Mouse (Mus musculus): Measurements from ENCODE around the gene Slc9b2. TPM values are rescaled to one million over a fixed set of nuclear protein-coding genes. Genes with fewer than 3 reads are reported as not detected.

Gene Slc9b2
- polyA plus RNA-seq, 1 experiment from 2014 or later, result 5.1 TPM

- Histone ChIP-seq H3K4me1 (ENCODE audit: control insufficient read depth, insufficient read depth, low read length) (no peaks in the 10 kb centered on the region), H3K4me2 (ENCODE audit: low read depth, severe bottlenecking) (no peak within 1 kb of the TSS), H3K27me3 (ENCODE audit: control insufficient read depth, insufficient read depth, low read length) (no peaks in the 10 kb centered on the region), H3K4me3 (ENCODE audit: low read depth, low read length) (no peak within 1 kb of the TSS), H3K36me3 (ENCODE audit: control insufficient read depth, insufficient read depth, low read length) (no peaks in the 10 kb centered on the region), H3K9me3 (ENCODE audit: control insufficient read depth, low read length) (no peaks in the 10 kb centered on the region), H3K27ac (replicated peaks; ENCODE audit: low read depth, low read length) (no peak within 1 kb of the TSS), H3K9ac (ENCODE audit: low read length) (no peak within 1 kb of the TSS)
- WGBS, result 78% methylated on average over 14 of the region's 14 CpGs
- ATAC-seq (ENCODE audit: insufficient number of reproducible peaks, low FRiP score, low TSS enrichment, low read depth) (no peak), DNase-seq (ENCODE audit: low spot score) (no peak)
Measured at GRCm38 (mm10) chr3:135347739-135348264, 40.3 kb downstream of the Slc9b2 start, which contains the start of gene Slc9b1. Slc9b1 (plus strand) TSS chr3:135348029.

- Histone ChIP-seq H3K27ac (replicated peaks; ENCODE audit: low read depth, low read length) (no peak overlapping the region), H3K4me1 (ENCODE audit: control insufficient read depth, insufficient read depth, low read length) (no peaks in the 10 kb centered on the region), H3K36me3 (ENCODE audit: control insufficient read depth, insufficient read depth, low read length) (no peaks in the 10 kb centered on the region), H3K27me3 (ENCODE audit: control insufficient read depth, insufficient read depth, low read length) (no peaks in the 10 kb centered on the region), H3K4me3 (ENCODE audit: low read depth, low read length) (no peak overlapping the region), H3K4me2 (ENCODE audit: low read depth, severe bottlenecking) (no peak overlapping the region), H3K9me3 (ENCODE audit: control insufficient read depth, low read length) (no peaks in the 10 kb centered on the region), H3K9ac (ENCODE audit: low read length) (no peak overlapping the region)
- ATAC-seq (ENCODE audit: insufficient number of reproducible peaks, low FRiP score, low TSS enrichment, low read depth) (no peak), DNase-seq (ENCODE audit: low spot score) (no peak)
Measured at GRCm38 (mm10) chr3:135349022-135349421, 41.5 kb downstream of the Slc9b2 start.

- Histone ChIP-seq H3K27me3 (ENCODE audit: control insufficient read depth, insufficient read depth, low read length) (no peaks in the 10 kb centered on the region), H3K4me1 (ENCODE audit: control insufficient read depth, insufficient read depth, low read length) (no peaks in the 10 kb centered on the region), H3K4me2 (ENCODE audit: low read depth, severe bottlenecking) (no peak overlapping the region), H3K36me3 (ENCODE audit: control insufficient read depth, insufficient read depth, low read length) (no peaks in the 10 kb centered on the region), H3K9me3 (ENCODE audit: control insufficient read depth, low read length) (no peaks in the 10 kb centered on the region), H3K27ac (replicated peaks; ENCODE audit: low read depth, low read length) (no peak overlapping the region), H3K4me3 (ENCODE audit: low read depth, low read length) (no peak overlapping the region), H3K9ac (ENCODE audit: low read length) (no peak overlapping the region)
- DNase-seq (ENCODE audit: low spot score), result no peak
- no peak for ATAC-seq (ENCODE audit: insufficient number of reproducible peaks, low FRiP score, low TSS enrichment, low read depth)
- WGBS, result 93% methylated on average over 3 of the region's 3 CpGs
Measured at GRCm38 (mm10) chr3:135351857-135352256, 44.4 kb downstream of the Slc9b2 start.

GRCm38 (mm10) chr3:135357394-135357793 is 49.9 kb downstream of the Slc9b2 start:
- Histone ChIP-seq H3K9ac (ENCODE audit: low read length) (no peak overlapping the region), H3K27ac (replicated peaks; ENCODE audit: low read depth, low read length) (no peak overlapping the region), H3K27me3 (ENCODE audit: control insufficient read depth, insufficient read depth, low read length) (no peaks in the 10 kb centered on the region), H3K4me2 (ENCODE audit: low read depth, severe bottlenecking) (no peak overlapping the region), H3K36me3 (ENCODE audit: control insufficient read depth, insufficient read depth, low read length) (no peaks in the 10 kb centered on the region), H3K9me3 (ENCODE audit: control insufficient read depth, low read length) (no peaks in the 10 kb centered on the region), H3K4me1 (ENCODE audit: control insufficient read depth, insufficient read depth, low read length) (no peaks in the 10 kb centered on the region), H3K4me3 (ENCODE audit: low read depth, low read length) (no peak overlapping the region)
- ATAC-seq (ENCODE audit: insufficient number of reproducible peaks, low FRiP score, low TSS enrichment, low read depth), result no peak
- DNase-seq (ENCODE audit: low spot score), result no peak
- WGBS, result 91% methylated on average over 4 of the region's 4 CpGs

- H3K9ac ChIP-seq (ENCODE audit: low read length), result no peak overlapping the region
- H3K27me3 ChIP-seq (ENCODE audit: control insufficient read depth, insufficient read depth, low read length), result no peaks in the 10 kb centered on the region
- no peaks in the 10 kb centered on the region for H3K36me3 ChIP-seq (ENCODE audit: control insufficient read depth, insufficient read depth, low read length)
- no peak overlapping the region for H3K4me3 ChIP-seq (ENCODE audit: low read depth, low read length)
- no peak overlapping the region for H3K27ac ChIP-seq (replicated peaks; ENCODE audit: low read depth, low read length)
- no peaks in the 10 kb centered on the region for H3K9me3 ChIP-seq (ENCODE audit: control insufficient read depth, low read length)
- no peak overlapping the region for H3K4me2 ChIP-seq (ENCODE audit: low read depth, severe bottlenecking)
- DNase-seq (ENCODE audit: low spot score) (no peak), ATAC-seq (ENCODE audit: insufficient number of reproducible peaks, low FRiP score, low TSS enrichment, low read depth) (no peak)
- H3K4me1 ChIP-seq (ENCODE audit: control insufficient read depth, insufficient read depth, low read length), result no peaks in the 10 kb centered on the region
- WGBS, result 77% methylated on average over 3 of the region's 3 CpGs
Measured at GRCm38 (mm10) chr3:135375836-135376235, 68.3 kb downstream of the Slc9b2 start.

- DNase-seq (ENCODE audit: low spot score) (no peak), ATAC-seq (ENCODE audit: insufficient number of reproducible peaks, low FRiP score, low TSS enrichment, low read depth) (no peak)
- no peak overlapping the region for H3K27ac ChIP-seq (replicated peaks; ENCODE audit: low read depth, low read length)
- H3K9me3 ChIP-seq (ENCODE audit: control insufficient read depth, low read length), result no peaks in the 10 kb centered on the region
- H3K4me2 ChIP-seq (ENCODE audit: low read depth, severe bottlenecking), result no peak overlapping the region
- no peak overlapping the region for H3K9ac ChIP-seq (ENCODE audit: low read length)
- H3K27me3 ChIP-seq (ENCODE audit: control insufficient read depth, insufficient read depth, low read length), result no peaks in the 10 kb centered on the region
- no peaks in the 10 kb centered on the region for H3K4me1 ChIP-seq (ENCODE audit: control insufficient read depth, insufficient read depth, low read length)
- H3K36me3 ChIP-seq (ENCODE audit: control insufficient read depth, insufficient read depth, low read length), result no peaks in the 10 kb centered on the region
- 76% methylated on average over 10 of the region's 10 CpGs for WGBS
- no peak overlapping the region for H3K4me3 ChIP-seq (ENCODE audit: low read depth, low read length)
Measured at GRCm38 (mm10) chr3:135377445-135377844, 69.9 kb downstream of the Slc9b2 start.

- Histone ChIP-seq H3K4me3 (ENCODE audit: low read depth, low read length) (no peak overlapping the region), H3K36me3 (ENCODE audit: control insufficient read depth, insufficient read depth, low read length) (no peaks in the 10 kb centered on the region), H3K27me3 (ENCODE audit: control insufficient read depth, insufficient read depth, low read length) (no peaks in the 10 kb centered on the region), H3K9ac (ENCODE audit: low read length) (no peak overlapping the region), H3K4me2 (ENCODE audit: low read depth, severe bottlenecking) (no peak overlapping the region), H3K4me1 (ENCODE audit: control insufficient read depth, insufficient read depth, low read length) (no peaks in the 10 kb centered on the region), H3K27ac (replicated peaks; ENCODE audit: low read depth, low read length) (no peak overlapping the region), H3K9me3 (ENCODE audit: control insufficient read depth, low read length) (no peaks in the 10 kb centered on the region)
- DNase-seq (ENCODE audit: low spot score) (no peak), ATAC-seq (ENCODE audit: insufficient number of reproducible peaks, low FRiP score, low TSS enrichment, low read depth) (no peak)
- WGBS, result 89% methylated on average over 4 of the region's 4 CpGs
Measured at GRCm38 (mm10) chr3:135379868-135380267, 72.4 kb downstream of the Slc9b2 start.

GRCm38 (mm10) chr3:135393186-135393585 is 85.7 kb downstream of the Slc9b2 start:
- WGBS, result 82% methylated on average over 6 of the region's 6 CpGs
- H3K4me2 ChIP-seq (ENCODE audit: low read depth, severe bottlenecking), result no peak overlapping the region
- no peak overlapping the region for H3K4me3 ChIP-seq (ENCODE audit: low read depth, low read length)
- no peaks in the 10 kb centered on the region for H3K27me3 ChIP-seq (ENCODE audit: control insufficient read depth, insufficient read depth, low read length)
- H3K4me1 ChIP-seq (ENCODE audit: control insufficient read depth, insufficient read depth, low read length), result no peaks in the 10 kb centered on the region
- no peak overlapping the region for H3K9ac ChIP-seq (ENCODE audit: low read length)
- no peak for ATAC-seq (ENCODE audit: insufficient number of reproducible peaks, low FRiP score, low TSS enrichment, low read depth)
- H3K9me3 ChIP-seq (ENCODE audit: control insufficient read depth, low read length), result no peaks in the 10 kb centered on the region
- H3K27ac ChIP-seq (replicated peaks; ENCODE audit: low read depth, low read length), result no peak overlapping the region
- H3K36me3 ChIP-seq (ENCODE audit: control insufficient read depth, insufficient read depth, low read length), result no peaks in the 10 kb centered on the region
- DNase-seq (ENCODE audit: low spot score), result no peak
